Mouse (Mus musculus) retina, postnatal 1 day (tissue): ENCODE data around the gene Cdh23.

Experiments used
- DNase-seq: peaks from one replicate; pipeline ENCODE4 v3.0.0-alpha.2; 2012

Gene Cdh23

GRCm38 (mm10) chr10:60354003-60354325 lies 342.3 kb downstream of the Cdh23 start:
- no peak for DNase-seq

DNA sequence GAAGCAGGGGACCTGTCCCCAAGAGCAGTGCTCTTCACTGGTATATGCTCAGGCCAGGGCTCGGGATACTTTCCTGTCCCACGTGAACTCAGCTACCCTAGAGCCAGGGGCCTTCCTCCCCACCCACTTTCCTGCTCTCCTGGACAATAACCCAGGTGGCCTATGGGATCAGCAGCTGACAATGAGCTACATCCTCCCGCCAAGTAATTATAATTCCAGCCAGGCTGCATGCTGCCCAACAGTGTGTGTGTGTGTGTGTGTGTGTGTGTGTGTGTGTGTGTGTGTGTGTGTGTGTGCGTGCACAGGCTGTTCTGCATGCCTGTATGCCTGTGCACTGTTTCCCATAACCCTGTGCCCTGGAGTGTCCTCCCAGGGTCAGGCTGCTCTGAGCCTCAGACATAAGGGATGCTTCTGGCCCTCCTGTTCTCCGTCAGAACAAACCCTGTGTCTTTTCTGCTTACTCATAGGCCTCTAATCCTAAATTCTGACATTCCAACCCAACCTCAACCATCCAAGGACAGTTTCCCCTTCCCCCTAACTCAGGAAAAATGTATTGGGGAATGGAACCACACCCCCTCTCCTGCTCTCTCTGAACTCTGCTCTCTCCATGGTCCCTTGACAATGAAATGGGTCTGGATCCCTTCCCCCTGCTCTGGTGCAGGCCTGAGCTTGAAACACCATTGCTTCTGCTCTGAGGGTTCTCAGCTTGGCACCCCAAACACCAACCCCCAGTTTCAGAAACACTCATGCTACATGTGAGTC lies 342.9 kb downstream of the Cdh23 start:
- peak; percentile 43 for DNase-seq

- peak; percentile 83 for DNase-seq
These were observed 344.4 kb downstream of the Cdh23 start for GRCm38 (mm10) chr10:60351761-60352455.

GRCm38 (mm10) chr10:60351248-60351647 lies 345.0 kb downstream of the Cdh23 start:
- DNase-seq: peak; percentile 47

GRCm38 (mm10) chr10:60350805-60351167 lies 345.5 kb downstream of the Cdh23 start:
- peak; percentile 85 for DNase-seq

DNA sequence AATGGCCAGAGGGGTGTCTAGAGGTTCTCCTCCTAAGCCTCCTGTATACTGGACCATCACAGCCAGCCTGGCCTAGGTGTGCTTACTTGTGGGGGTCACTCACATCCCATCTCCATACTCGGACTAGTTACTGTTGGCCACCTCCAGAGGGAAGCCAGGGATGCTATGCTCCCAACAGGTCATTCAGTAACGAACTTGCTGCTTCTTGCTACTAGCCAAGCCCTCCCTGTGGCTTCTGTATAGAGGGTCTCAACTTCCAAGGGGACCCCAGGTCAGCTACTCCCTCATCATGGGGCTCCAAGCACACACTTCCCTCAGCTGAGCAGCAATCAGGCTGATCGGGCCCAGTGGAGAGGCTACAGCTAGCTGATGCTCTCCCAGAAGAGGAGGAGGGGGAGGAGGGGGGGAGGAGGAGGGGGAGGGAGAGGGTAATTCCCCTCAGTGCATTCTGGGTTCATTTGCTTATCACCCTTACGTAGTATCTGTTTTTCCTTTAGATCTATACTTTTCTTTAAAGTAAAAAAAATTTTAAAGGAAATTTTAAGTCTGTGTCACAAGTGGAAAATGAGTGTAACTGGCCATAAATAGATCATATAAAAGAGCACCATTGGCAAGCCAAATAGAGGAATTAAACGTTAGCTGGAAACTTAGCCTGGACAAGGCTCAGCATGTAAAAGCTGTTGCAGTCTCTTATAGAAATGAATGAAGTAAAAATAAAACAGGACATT lies 346.0 kb downstream of the Cdh23 start:
- DNase-seq: peak; percentile 35

DNA sequence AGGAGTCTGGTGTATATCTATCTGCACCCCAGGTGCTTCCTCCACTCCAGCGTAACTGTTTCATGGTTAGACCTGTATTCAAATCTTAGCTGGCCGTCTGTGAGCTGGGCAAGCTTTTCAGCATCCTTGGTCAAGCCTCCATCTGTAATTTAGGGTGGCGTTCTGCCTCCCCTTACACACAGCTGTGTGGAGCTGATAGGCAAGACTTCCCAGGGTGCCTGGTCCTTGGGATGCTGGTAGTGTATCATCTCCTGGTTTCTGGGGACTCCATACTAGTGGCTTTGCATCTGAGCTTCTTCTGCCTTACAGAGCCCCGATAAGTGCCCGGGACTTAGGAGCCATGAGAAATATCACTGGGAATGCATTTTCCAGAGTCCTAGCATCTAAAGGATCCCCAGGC lies 346.6 kb downstream of the Cdh23 start:
- no peak for DNase-seq

GRCm38 (mm10) chr10:60349056-60349455 lies 347.2 kb downstream of the Cdh23 start:
- DNase-seq: no peak

DNA sequence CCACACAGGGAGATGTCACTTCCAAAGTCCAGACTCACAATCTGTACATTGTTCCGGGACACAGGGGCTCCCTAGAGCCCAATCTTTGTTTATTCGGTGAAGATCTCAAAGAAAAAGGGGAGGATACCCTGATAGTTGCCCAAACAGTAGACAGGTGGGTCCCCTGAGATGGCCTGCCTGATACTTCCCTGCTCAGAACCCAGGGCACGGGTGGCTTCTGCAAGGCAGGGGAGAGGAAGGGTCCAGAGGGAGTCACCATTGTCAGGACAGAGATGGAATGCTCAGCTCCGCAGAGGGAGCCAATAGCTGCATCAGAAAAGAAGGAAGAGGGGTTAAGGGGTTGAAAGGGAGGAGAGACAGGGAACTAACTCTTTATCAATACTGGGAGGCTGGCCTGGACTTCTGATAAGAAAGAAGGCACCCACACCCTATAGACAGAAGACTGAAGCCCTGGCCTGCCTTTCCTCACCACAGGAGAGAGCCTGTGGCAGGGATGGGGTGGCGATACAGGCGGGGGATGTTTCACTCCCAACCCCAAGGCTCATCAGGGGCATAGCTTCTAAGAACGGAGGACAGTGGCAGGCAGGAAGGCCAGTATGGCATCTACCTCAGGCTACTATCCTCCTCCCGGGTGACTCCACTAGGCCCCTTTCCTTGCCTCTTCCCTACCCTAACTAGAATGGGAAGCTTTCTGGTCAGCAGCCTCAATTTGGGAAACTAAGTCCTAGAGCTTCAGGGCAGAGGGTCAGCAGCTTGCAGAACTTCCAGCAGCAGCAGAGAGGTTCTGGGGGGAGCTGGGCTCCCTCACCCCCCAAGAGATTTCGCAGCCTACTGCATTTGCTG lies 348.3 kb downstream of the Cdh23 start:
- no peak for DNase-seq

DNA sequence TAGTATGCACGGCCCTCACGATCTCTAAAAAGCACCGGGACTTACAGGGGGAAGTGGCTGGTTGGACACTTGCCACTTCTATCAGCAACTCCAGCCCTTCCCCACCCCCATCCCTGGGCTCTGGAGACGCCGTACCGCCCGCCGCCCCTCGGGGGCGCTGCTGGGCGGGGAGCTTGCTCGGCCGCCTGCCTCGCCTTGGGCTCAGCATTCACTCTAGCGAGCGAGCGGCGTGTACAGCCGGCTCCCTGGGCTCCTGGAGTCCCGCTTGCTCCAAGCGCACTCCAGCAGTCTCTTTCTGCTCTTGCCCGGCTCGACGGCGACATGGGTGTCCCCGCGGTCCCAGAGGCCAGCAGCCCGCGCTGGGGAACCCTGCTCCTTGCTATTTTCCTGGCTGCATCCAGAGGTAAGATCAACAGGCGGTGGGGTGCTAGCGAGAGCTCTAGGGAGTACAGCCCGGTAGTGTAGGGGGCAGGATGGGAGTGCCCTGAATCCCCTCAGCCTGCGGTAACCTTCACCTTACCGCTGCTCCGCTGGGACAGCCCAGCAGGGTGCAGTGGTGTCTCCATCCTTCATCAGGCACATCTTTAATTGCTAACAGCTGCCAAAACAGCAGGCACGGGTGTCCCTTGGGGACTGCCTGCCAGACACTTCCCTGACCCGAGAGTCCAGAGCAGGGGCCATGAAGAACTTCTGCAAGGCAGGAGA lies 349.4 kb downstream of the Cdh23 start, which contains the start of gene Vsir:
TSS of gene Vsir (plus strand) at position 151 of the 705 bp plus-strand sequence.
- DNase-seq: peak; percentile 84

GRCm38 (mm10) chr10:60346056-60346455 lies 350.2 kb downstream of the Cdh23 start:
- DNase-seq: no peak

- no peak for DNase-seq
These were observed 352.2 kb downstream of the Cdh23 start for GRCm38 (mm10) chr10:60344111-60344510.

- no peak for DNase-seq
These were observed 354.8 kb downstream of the Cdh23 start for GRCm38 (mm10) chr10:60341528-60341927.

DNA sequence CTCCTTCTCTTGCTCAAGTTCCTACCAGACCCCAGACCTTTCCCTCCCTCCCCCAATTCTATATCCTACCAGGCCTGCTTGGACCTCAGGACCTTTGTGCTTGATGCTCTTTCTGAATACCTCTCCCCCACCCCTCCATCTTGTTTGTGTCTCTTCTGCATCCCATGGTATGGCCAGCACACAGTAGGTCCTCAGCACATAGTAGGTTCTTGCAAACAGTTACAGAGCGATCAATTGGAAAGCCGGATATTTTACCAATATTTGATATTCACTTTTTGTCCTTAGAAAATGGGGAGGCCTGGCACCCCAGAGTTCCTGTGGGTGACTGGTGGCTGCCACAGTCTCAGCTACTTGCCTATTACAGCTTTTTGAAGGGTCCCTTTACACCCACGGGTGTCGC lies 361.3 kb downstream of the Cdh23 start:
- no peak for DNase-seq

GRCm38 (mm10) chr10:60334583-60334982 lies 361.7 kb downstream of the Cdh23 start:
- DNase-seq: no peak

DNA sequence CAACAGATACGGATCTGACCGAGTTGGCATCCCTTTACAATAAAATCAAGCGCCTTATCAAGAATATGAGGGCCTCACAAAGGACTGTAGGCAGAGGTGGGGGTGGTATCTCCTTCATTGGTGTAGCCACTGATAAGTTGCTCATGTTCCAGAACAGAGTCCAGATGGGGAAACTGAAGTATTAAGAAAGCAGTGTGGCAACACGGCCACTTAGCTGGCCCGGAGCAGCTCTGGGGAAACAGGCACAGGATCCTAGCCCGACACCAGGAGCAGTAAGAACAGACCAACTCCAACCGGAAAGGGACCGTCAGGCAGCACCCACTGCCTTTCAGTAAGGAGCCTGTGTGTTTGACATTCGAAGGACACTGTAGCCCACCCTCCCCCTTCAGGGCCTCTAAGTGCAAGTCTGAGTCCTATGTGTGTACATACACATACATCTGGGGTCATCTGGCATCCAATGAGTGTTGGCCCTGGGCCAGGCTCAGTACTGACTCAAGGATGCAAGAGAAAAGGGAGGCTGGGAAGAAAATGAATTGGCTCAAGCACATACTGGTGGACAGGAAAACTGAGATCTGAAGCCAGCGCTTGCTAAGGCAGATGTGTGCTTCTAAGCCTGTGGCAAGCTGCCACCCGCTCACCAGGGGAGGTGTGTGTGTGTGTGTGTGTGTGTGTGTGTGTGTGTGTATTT lies 367.2 kb downstream of the Cdh23 start:
- DNase-seq: no peak

DNA sequence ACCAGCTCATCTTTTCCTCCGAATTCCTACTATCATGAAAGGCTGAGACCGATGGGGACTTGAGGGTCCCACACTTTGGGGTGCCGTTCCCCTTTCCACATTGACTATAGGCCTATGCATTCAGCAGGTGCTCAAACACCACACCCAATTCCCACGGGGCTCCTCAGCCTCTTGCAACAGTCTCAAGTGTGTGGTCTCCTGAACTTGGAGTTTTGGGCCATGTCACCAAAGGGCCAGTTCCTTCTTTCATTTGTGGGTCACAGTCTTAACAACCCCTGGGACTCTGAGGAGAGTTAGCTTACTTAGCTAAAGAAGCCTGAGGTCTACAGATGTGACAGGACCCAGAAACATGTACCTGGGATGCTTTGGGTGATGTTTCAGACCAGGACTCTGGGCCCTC lies 380.1 kb downstream of the Cdh23 start:
- no peak for DNase-seq

- no peak for DNase-seq
These were observed 382.7 kb downstream of the Cdh23 start for GRCm38 (mm10) chr10:60313606-60314005.

DNA sequence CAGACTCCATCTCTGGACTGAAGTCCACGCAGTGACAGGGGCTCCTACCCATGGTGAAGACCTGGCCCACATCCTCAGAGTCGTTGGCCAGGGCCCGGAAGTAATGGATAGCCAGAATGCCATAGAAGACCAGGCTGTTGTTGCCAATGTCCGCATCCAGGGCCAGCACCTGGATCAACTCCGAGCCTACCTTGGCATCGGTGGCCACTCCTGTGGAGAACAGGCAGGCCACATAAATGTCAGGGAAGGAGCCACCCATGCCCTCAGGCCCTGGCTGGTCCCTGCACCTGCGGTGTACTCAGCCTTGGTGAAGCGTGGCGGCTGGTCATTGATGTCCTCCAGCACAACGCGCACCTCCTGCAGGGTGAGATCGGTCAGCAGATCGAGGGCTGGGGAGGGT lies 385.7 kb downstream of the Cdh23 start:
- DNase-seq: no peak

- peak; percentile 93 for DNase-seq
These were observed 391.2 kb downstream of the Cdh23 start for GRCm38 (mm10) chr10:60304854-60305628.

DNA sequence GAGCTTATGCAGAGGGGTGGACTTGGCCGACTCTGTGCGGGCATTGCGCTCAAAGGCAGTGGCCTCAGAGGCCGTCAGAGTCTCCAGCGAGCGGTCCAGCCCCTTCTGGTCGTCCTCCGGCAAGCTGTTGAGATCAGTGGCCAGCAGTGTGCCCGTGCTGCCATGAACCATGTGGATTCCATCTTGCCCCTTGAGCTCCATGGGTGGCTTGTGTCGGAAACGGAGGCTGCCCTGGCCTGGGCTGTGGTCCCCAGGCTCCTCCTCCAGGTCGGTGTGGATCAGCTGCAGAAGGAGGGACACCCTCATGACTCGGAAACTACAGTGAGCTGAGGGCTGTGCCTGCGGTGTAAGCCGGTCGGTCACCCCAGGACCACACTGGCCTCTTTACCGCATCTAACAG lies 392.9 kb downstream of the Cdh23 start:
- DNase-seq: no peak
